Mouse (Mus musculus) adipocyte (in vitro differentiated cells): Measurements from ENCODE around the gene Htra3.

ENCODE experiments used
- DNase-seq: peaks from one replicate; pipeline ENCODE4 v3.0.0-alpha.2; 2016; ENCODE audit warnings: low spot score

Gene Htra3

GRCm38 (mm10) chr5:35695815-35696214 is 16.2 kb upstream of the Htra3 start:
- DNase-seq: peak; percentile 45

GRCm38 (mm10) chr5:35693638-35694037 is 14.1 kb upstream of the Htra3 start:
- DNase-seq: no peak

- no peak for DNase-seq
Measured at GRCm38 (mm10) chr5:35691246-35691645, 11.7 kb upstream of the Htra3 start.

GRCm38 (mm10) chr5:35690485-35691165 is 11.0 kb upstream of the Htra3 start:
- DNase-seq: peak; percentile 75

- peak; percentile 34 for DNase-seq
Measured at GRCm38 (mm10) chr5:35689374-35689773, 9.8 kb upstream of the Htra3 start.

GRCm38 (mm10) chr5:35688851-35689250 is 9.3 kb upstream of the Htra3 start:
- DNase-seq: peak; percentile 43

GRCm38 (mm10) chr5:35687098-35687497 is 7.5 kb upstream of the Htra3 start:
- DNase-seq: peak; percentile 54

GRCm38 (mm10) chr5:35686336-35686735 is 6.8 kb upstream of the Htra3 start:
- peak; percentile 92 for DNase-seq

- no peak for DNase-seq
Measured at GRCm38 (mm10) chr5:35685079-35685478, 5.5 kb upstream of the Htra3 start.

GRCm38 (mm10) chr5:35680958-35681357 is 1.4 kb upstream of the Htra3 start:
- DNase-seq: peak; percentile 85

GRCm38 (mm10) chr5:35676964-35677363 is 2.6 kb downstream of the Htra3 start:
- no peak for DNase-seq

GRCm38 (mm10) chr5:35674081-35674555 is 5.5 kb downstream of the Htra3 start:
- DNase-seq: peak; percentile 92

GRCm38 (mm10) chr5:35673086-35673485 is 6.5 kb downstream of the Htra3 start:
- peak; percentile 99 for DNase-seq

- no peak for DNase-seq
Measured at GRCm38 (mm10) chr5:35672581-35672980, 7.0 kb downstream of the Htra3 start.

- peak; percentile 97 for DNase-seq
Measured at GRCm38 (mm10) chr5:35671474-35671891, 8.1 kb downstream of the Htra3 start.

- DNase-seq: peak; percentile 83
Measured at GRCm38 (mm10) chr5:35670412-35670801, 9.2 kb downstream of the Htra3 start.

GRCm38 (mm10) chr5:35669747-35670411 is 9.7 kb downstream of the Htra3 start:
- peak; percentile 83 for DNase-seq

- DNase-seq: no peak
Measured at GRCm38 (mm10) chr5:35666152-35666551, 13.4 kb downstream of the Htra3 start.

GRCm38 (mm10) chr5:35662021-35662545 is 17.5 kb downstream of the Htra3 start:
- no peak for DNase-seq

GRCm38 (mm10) chr5:35661210-35661609 is 18.4 kb downstream of the Htra3 start:
- DNase-seq: no peak

- DNase-seq: no peak
Measured at GRCm38 (mm10) chr5:35659503-35659902, 20.1 kb downstream of the Htra3 start.

- no peak for DNase-seq
Measured at GRCm38 (mm10) chr5:35655753-35656485, 23.7 kb downstream of the Htra3 start.
